Mouse (Mus musculus) cerebellum, adult 2 months (tissue): ENCODE data around the gene Upk3bl. TPM values are rescaled to one million over a fixed set of nuclear protein-coding genes. Genes with fewer than 3 reads are reported as not detected.
A peak's percentile ranks its signal among the peaks of the same experiment; 100 is the strongest.

Experiments
- DNase-seq, 2 experiments: peaks; one replicate each; pipeline ENCODE4 v3.0.0; 2021
- H3K27ac ChIP-seq: fragments of 200-500 bp; 2 replicates; pipeline ENCODE4 v1.5.1; 2012; ENCODE audit warnings: low read length, control low read depth, inconsistent platforms; ENCODE audit not compliant: insufficient read depth
- H3K27me3 ChIP-seq: fragments of 200-500 bp; 2 replicates; pipeline ENCODE4 v1.6.1; 2012; ENCODE audit warnings: inconsistent platforms, mild to moderate bottlenecking, low read length, moderate library complexity; ENCODE audit not compliant: control insufficient read depth, insufficient read depth
- H3K4me1 ChIP-seq: fragments of 200-500 bp; 2 replicates; pipeline ENCODE4 v1.6.1; 2011; ENCODE audit warnings: low read length; ENCODE audit not compliant: control insufficient read depth, insufficient read depth
- H3K4me3 ChIP-seq: fragments of 200-500 bp; replicated peaks from 2 replicates; pipeline ENCODE3; 2011; ENCODE audit warnings: mild to moderate bottlenecking, low read depth, low read length, control low read depth; ENCODE audit not compliant: insufficient read depth
- CTCF ChIP-seq: fragments of 200-500 bp; IDR thresholded peaks from 2 replicates; pipeline ENCODE4 v1.5.1; 2011; ENCODE audit warnings: low read depth, mild to moderate bottlenecking, control low read depth, low read length, moderate library complexity, borderline replicate concordance; ENCODE audit not compliant: insufficient read depth
- POLR2A ChIP-seq: fragments of 200-500 bp; IDR thresholded peaks from 2 replicates; pipeline ENCODE4 v1.6.1; 2011; ENCODE audit warnings: low read length, control low read depth, borderline replicate concordance; ENCODE audit not compliant: insufficient read depth
- WGBS: fragments of 180-500 bp; shearing (Covaris S2); methylation state at CpG from one replicate; pipeline ENCODE4 v1.1.7; 2018; 5-methylcytosine and 5-hydroxymethylcytosine counted together
- polyA plus RNA-seq: library from polyadenylated mRNA; depleted of rRNA; stranded (reverse); fragments of >200 nt; gene quantifications from 2 replicates; pipeline ENCODE4 v1.2.3, GENCODE M21; 2012

Upk3bl gene
- polyA plus RNA-seq, 1 experiment, result 1.1 TPM

- WGBS, result 88% methylated on average over 2 of the region's 2 CpGs
- Histone ChIP-seq H3K27me3 (no peaks in the 10 kb centered on the region), H3K4me3 (no peak overlapping the region), H3K4me1 (no peaks in the 10 kb centered on the region), H3K27ac (no peak overlapping the region)
- TF ChIP-seq POLR2A, result no peak
- TF ChIP-seq CTCF, result no peak
- DNase-seq, result no peak
Measured at GRCm38 (mm10) chr5:136018726-136019125, 35.6 kb upstream of the Upk3bl start.

GRCm38 (mm10) chr5:136019907-136020306 is 34.4 kb upstream of the Upk3bl start:
- TF ChIP-seq CTCF, result no peak
- no peak for TF ChIP-seq POLR2A
- H3K4me1 ChIP-seq, result no peaks in the 10 kb centered on the region
- DNase-seq, result no peak
- H3K4me3 ChIP-seq, result no peak overlapping the region
- H3K27ac ChIP-seq, result no peak overlapping the region
- no peaks in the 10 kb centered on the region for H3K27me3 ChIP-seq
- 19% methylated on average over 1 of the region's 1 CpGs for WGBS

DNA sequence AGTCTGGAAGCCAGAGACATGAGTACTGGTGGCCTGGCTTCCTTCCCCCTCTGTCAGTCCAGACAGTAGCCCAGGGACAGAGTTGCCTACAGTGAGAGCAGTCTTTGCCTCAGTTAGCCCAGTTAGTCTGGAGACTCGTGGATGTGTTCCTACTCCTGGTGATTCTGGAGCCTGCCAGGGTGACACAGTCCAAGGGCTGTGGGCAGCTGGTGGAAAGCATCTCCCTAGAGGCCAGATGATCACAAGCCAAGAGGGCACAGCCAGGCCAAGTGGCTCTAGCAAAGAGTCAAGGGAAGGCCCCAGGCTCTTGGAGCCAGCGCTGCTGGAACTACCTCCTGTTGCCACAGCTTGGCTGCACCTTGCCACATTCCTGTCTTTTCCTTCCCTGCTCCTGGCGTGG is 28.6 kb upstream of the Upk3bl start:
- no peak overlapping the region for H3K27ac ChIP-seq
- H3K4me1 ChIP-seq, result peaks cover 10% of the 10 kb centered on the region; the same call in 1 of the 2 replicates
- DNase-seq, result peak; percentile 47 to 61
- WGBS, result 3% methylated on average over 3 of the region's 3 CpGs
- H3K27me3 ChIP-seq, result no peaks in the 10 kb centered on the region
- TF ChIP-seq CTCF (no peak), POLR2A (no peak)
- no peak overlapping the region for H3K4me3 ChIP-seq

DNA sequence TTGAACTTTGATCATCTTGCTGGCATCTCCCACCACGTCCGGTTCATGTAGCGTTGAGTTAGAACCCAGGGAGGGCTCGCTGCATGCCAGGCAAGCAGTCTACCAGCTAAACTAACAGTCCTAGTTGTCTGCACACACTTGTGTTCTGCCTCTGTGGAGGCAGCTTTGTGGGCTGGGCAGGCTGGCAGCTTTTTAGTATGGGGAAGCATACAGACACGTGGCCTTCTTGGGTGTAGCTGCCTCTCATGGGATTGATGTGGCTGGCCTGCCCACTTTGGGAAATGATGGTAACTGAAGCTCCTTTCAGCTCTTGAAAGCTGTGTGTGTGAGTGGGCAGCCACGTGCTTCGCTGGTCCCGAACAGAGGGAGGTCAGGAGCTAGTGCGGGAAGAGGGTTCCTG is 27.4 kb upstream of the Upk3bl start:
- peaks cover 10% of the 10 kb centered on the region; the same call in 1 of the 2 replicates for H3K4me1 ChIP-seq
- no peak overlapping the region for H3K4me3 ChIP-seq
- 83% methylated on average over 9 of the region's 9 CpGs for WGBS
- H3K27me3 ChIP-seq, result no peaks in the 10 kb centered on the region
- no peak overlapping the region for H3K27ac ChIP-seq
- TF ChIP-seq POLR2A, result no peak
- no peak for TF ChIP-seq CTCF
- DNase-seq, result no peak

DNA sequence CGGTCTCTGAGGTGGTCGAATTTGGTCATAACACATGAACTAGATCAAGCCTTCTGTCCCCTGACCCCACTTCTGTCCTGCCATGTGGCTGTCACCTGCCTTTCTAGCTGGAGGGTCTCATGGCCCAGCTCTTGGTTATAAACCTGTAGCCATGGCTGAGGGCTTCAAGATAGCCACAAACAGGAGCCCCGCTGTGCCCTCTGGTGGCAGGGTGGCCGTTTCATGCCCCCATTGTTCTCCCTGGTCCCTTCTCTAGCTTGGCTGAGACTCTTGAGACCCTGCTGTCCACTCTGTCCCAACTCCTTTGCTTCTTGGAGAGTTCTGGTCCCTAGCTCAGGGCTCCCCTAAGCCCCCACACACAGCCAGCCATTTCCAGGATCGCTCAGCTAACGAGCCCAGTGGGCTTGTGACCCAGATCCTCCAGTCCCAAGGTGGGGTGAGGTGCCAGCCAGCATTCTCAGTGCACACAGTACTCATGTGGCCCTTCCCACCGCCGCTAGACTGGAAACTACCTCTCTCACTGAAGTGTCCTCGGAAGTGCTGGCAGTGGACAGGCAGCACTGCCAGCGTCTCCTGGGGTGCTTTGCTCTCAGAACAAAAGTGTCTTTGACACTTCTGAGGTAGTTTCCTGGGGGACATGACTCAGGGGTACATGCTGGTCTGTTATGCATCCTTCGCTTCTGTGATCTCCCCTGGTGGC is 26.5 kb upstream of the Upk3bl start:
- WGBS, result 80% methylated on average over 11 of the region's 11 CpGs
- Histone ChIP-seq H3K27me3 (no peaks in the 10 kb centered on the region), H3K27ac (no peak overlapping the region), H3K4me1 (peaks cover 10% of the 10 kb centered on the region; the same call in 1 of the 2 replicates), H3K4me3 (no peak overlapping the region)
- TF ChIP-seq CTCF, result no peak
- no peak for TF ChIP-seq POLR2A
- no peak for DNase-seq

GRCm38 (mm10) chr5:136034868-136035267 is 19.4 kb upstream of the Upk3bl start:
- WGBS, result 76% methylated on average over 4 of the region's 4 CpGs
- TF ChIP-seq POLR2A (no peak), CTCF (no peak)
- DNase-seq, result no peak

DNA sequence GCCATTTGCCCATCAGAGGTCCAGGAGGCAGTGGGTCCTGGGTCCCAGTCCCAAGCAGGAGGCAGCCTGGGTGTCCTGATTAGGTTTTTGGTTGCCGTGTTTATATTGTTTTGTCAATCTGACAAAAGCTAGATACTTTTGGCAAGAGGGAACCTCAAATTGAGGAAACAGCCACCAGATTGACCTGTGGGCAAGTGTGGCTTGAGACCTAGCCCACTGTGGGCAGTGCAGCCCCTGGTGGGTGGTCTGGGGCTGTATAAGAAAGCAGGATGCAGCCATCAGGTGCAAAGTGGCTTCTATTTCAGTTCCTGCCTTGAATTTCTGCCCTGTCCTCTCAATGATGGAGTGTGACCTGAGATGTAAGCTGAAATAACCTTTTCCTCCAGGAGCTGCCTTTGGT is 19.0 kb upstream of the Upk3bl start:
- WGBS, result 80% methylated on average over 1 of the region's 1 CpGs
- no peaks in the 10 kb centered on the region for H3K4me1 ChIP-seq
- no peak for TF ChIP-seq CTCF
- no peak for TF ChIP-seq POLR2A

More at GRCm38 (mm10) chr5:136034868-136035267, 19.4 kb upstream of the Upk3bl start:
- Histone ChIP-seq H3K4me3 (no peak overlapping the region), H3K27me3 (no peaks in the 10 kb centered on the region), H3K4me1 (no peaks in the 10 kb centered on the region), H3K27ac (no peak overlapping the region)

DNA sequence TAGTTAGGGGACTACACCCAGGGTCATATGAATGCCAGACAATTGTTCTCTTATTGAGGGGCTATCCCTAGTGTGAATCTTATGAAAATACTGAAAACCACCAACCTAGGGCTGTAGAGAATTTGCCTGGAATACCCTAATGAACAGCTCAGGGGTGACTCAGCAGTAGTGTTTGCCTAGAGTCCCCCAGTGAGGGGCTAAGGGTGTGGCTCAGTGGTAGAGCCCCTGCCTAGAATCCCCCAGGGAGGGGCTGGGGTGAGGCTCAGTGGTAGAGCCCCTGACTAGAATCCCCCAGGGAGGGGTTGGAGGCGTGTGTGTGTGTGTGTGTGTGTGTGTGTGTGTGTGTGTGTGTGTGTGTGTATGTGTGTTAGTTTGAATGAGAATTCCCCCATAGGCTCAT is 17.6 kb upstream of the Upk3bl start:
- H3K27me3 ChIP-seq, result no peaks in the 10 kb centered on the region
- H3K27ac ChIP-seq, result no peak overlapping the region
- H3K4me3 ChIP-seq, result no peak overlapping the region
- no peak for DNase-seq
- 89% methylated on average over 1 of the region's 1 CpGs for WGBS
- H3K4me1 ChIP-seq, result no peaks in the 10 kb centered on the region
- no peak for TF ChIP-seq POLR2A
- TF ChIP-seq CTCF, result no peak

More for the DNA sequence above, 19.0 kb upstream of the Upk3bl start:
- H3K4me3 ChIP-seq, result no peak overlapping the region
- no peak for DNase-seq
- no peak overlapping the region for H3K27ac ChIP-seq
- H3K27me3 ChIP-seq, result no peaks in the 10 kb centered on the region
